ENCODE assay signal across 12 mouse cellular contexts in the genomic region with DNA sequence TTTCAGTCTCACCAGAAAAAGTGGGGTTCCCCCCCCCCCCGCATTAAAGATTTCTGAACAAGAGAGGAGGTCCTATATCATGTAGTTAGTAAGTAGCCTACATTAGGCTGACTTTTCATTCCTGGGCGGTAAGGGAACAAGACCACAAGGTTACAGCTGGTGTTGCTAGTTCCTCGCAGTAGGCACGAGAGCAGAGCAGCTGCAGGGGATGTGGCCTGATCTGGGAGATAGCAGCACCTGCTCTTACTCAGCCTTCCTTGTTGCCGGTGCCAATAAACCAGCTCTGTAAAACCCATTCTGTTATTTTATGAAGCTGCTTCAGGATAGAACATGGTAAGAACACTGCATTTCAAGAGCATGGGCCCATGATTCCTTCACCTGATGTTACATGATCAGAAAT. TPM values are rescaled to one million over a fixed set of nuclear protein-coding genes. Genes with fewer than 3 reads are reported as not detected.
DNase-seq lines count a peak whose midpoint lies in the region; ATAC-seq and TF ChIP-seq lines count a peak whose summit lies in the region.
"Had no signal": no experiment of that assay in that cellular context is flagged by ENCODE, and none has a peak within 500 bp of the region (broad histone marks: within the 10 kb centered on the region; RNA-seq: fewer than 3 reads in every experiment).

No protein-coding gene starts in this region.

- H3K79me2 ChIP-seq in C2C12 (ENCODE audit: control insufficient read depth, insufficient read depth) (no peaks in the 10 kb centered on the region), MEL (ENCODE audit: control insufficient read depth, insufficient read depth, low read length, poor library complexity) (no peaks in the 10 kb centered on the region)

- H3K4me1 ChIP-seq in MEL (ENCODE audit: control insufficient read depth in 1 of 2, insufficient read depth in 2 of 2, low read length in 2 of 2): peaks cover 14 to 22% of the 10 kb centered on the region in 2 experiments
- H3K4me1 ChIP-seq in stomach, embryonic 15.5 days: no peaks in the 10 kb centered on the region
- no peaks in the 10 kb centered on the region for H3K4me1 ChIP-seq in forebrain, postnatal 0 days (ENCODE audit: insufficient read depth)

- intact Hi-C loops in gastrocnemius, adult 2 months (cut with DNase I): no loop called here
- intact Hi-C loops in left cerebral cortex, postnatal 10 days (cut with DNase I): no loop called here

- TF ChIP-seq RAD21 in MEL (IDR thresholded peaks at IDR 0.05; ENCODE audit: low read depth, low read length): no peak

- H3K9me3 ChIP-seq in MEL (replicated peaks; ENCODE audit: insufficient read depth, low read length): no peaks in the 10 kb centered on the region
- no peaks in the 10 kb centered on the region for H3K9me3 ChIP-seq in stomach, embryonic 15.5 days
- H3K9me3 ChIP-seq in forebrain, postnatal 0 days (ENCODE audit: low read length): no peaks in the 10 kb centered on the region

- no peak for TF ChIP-seq POLR2A in MEL (IDR thresholded peaks at IDR 0.05; ENCODE audit: control insufficient read depth in 1 of 2, insufficient read depth in 1 of 2, low read depth in 1 of 2, low read length in 2 of 2, poor library complexity in 1 of 2)

- H3K4me2 ChIP-seq in stomach, embryonic 15.5 days: no peak overlapping the region
- no peak overlapping the region for H3K4me2 ChIP-seq in forebrain, postnatal 0 days (ENCODE audit: low read depth)
- H3K4me2 ChIP-seq: heart, embryonic 11.5 days had no signal

- no peaks in the 10 kb centered on the region for H3K36me3 ChIP-seq in C2C12 (ENCODE audit: control insufficient read depth, insufficient read depth)
- peaks cover 0 to 20% of the 10 kb centered on the region in 2 experiments; a peak in 2 of 4 replicates for H3K36me3 ChIP-seq in MEL (ENCODE audit: control insufficient read depth in 1 of 2, insufficient read depth in 2 of 2, low read length in 2 of 2)
- H3K36me3 ChIP-seq in stomach, embryonic 15.5 days: no peaks in the 10 kb centered on the region
- H3K36me3 ChIP-seq in forebrain, postnatal 0 days (ENCODE audit: insufficient read depth): no peaks in the 10 kb centered on the region

- H3ac ChIP-seq in C2C12 (ENCODE audit: control insufficient read depth, insufficient read length, low read depth): no peak overlapping the region

- peak overlapping the region; percentile 87 for H3K27ac ChIP-seq in MEL (ENCODE audit: control insufficient read depth, low read depth, low read length)
- H3K27ac ChIP-seq in stomach, embryonic 15.5 days: no peak overlapping the region
- H3K27ac ChIP-seq in gastrocnemius, adult 2 months: no peak overlapping the region
- H3K27ac ChIP-seq in forebrain, postnatal 0 days (ENCODE audit: low read depth, low read length): no peak overlapping the region

- DNase-seq in MEL (ENCODE audit: low read depth, low spot score) (peak; percentile 67), liver (peak; percentile 71)
- DNase-seq in gastrocnemius, adult 2 months: no peak
- no peak for DNase-seq in left cerebral cortex, postnatal 10 days (ENCODE audit: extremely low spot score in 1 of 2, low spot score in 2 of 2)
- DNase-seq in forebrain, postnatal 0 days: no peak
- no peak for DNase-seq in spleen, adult 12 weeks (ENCODE audit: low spot score)
- DNase-seq: cerebellum, postnatal 10 days; lung, postnatal 36 days; right cerebral cortex, postnatal 25 days had no signal

- H3K9ac ChIP-seq in MEL (ENCODE audit: control insufficient read depth, low read depth, low read length, poor library complexity, severe bottlenecking): peak overlapping the region; percentile 26
- H3K9ac ChIP-seq in stomach, embryonic 15.5 days: no peak overlapping the region
- no peak overlapping the region for H3K9ac ChIP-seq in forebrain, postnatal 0 days

- peak; percentile 72; the same call in 1 of the 2 replicates for ATAC-seq in stomach, embryonic 15.5 days (ENCODE audit: insufficient read depth, low FRiP score, low read depth)
- no peak for ATAC-seq in forebrain, postnatal 0 days

- WGBS in stomach, embryonic 15.5 days: 57% methylated on average over 5 of the region's 5 CpGs
- 82% methylated on average over 5 of the region's 5 CpGs for WGBS in forebrain, postnatal 0 days

- H3K4me3 ChIP-seq in C2C12 (ENCODE audit: insufficient read depth, poor library complexity, severe bottlenecking): no peak overlapping the region
- no peak overlapping the region for H3K4me3 ChIP-seq in MEL (ENCODE audit: control insufficient read depth in 1 of 2, insufficient read depth in 1 of 2, low read depth in 2 of 2, low read length in 2 of 2)
- no peak overlapping the region for H3K4me3 ChIP-seq in stomach, embryonic 15.5 days (replicated peaks)
- H3K4me3 ChIP-seq in gastrocnemius, adult 2 months: no peak overlapping the region
- H3K4me3 ChIP-seq in forebrain, postnatal 0 days (ENCODE audit: low read depth, low read length): no peak overlapping the region

- H3K79me3 ChIP-seq in C2C12 (ENCODE audit: low read depth): no peaks in the 10 kb centered on the region

- H3K27me3 ChIP-seq in C2C12 (ENCODE audit: control insufficient read depth, insufficient read depth, insufficient read length) (no peaks in the 10 kb centered on the region), MEL (ENCODE audit: control insufficient read depth in 1 of 2, insufficient read depth in 2 of 2, low read length in 2 of 2) (no peaks in the 10 kb centered on the region)
- no peaks in the 10 kb centered on the region for H3K27me3 ChIP-seq in stomach, embryonic 15.5 days (replicated peaks)
- no peaks in the 10 kb centered on the region for H3K27me3 ChIP-seq in forebrain, postnatal 0 days (ENCODE audit: insufficient read depth, low read length)

- TF ChIP-seq CTCF in C2C12 (IDR thresholded peaks at IDR 0.05; ENCODE audit: control insufficient read depth, insufficient read depth, insufficient read length) (no peak), MEL (IDR thresholded peaks at IDR 0.05 in 2 of 3, conservative IDR thresholded peaks at IDR 0.05 in 1 of 3; ENCODE audit: control insufficient read depth in 1 of 3, insufficient read depth in 1 of 3, low read depth in 2 of 3, low read length in 3 of 3, poor library complexity in 1 of 3, severe bottlenecking in 1 of 3) (no peak)
- no peak for TF ChIP-seq CTCF in gastrocnemius, adult 2 months (IDR thresholded peaks at IDR 0.05)
- TF ChIP-seq CTCF in forebrain, postnatal 0 days (IDR thresholded peaks at IDR 0.05; ENCODE audit: low read depth): no peak

- peak in 1 of 2 experiments; percentile 38; a peak in 1 of 4 replicates for TF ChIP-seq EP300 in MEL (IDR thresholded peaks at IDR 0.05; ENCODE audit: low read depth in 1 of 2, low read length in 2 of 2)

TF ChIP-seq in C2C12, 6 proteins besides CTCF, POLR2A, EP300 and RAD21:
- TF ChIP-seq CEBPB (IDR thresholded peaks at IDR 0.05; ENCODE audit: low read depth) (no peak), MYOD1 (IDR thresholded peaks at IDR 0.05; ENCODE audit: control insufficient read depth, insufficient read length, low read depth) (peak; percentile 95)

TF ChIP-seq in MEL, 35 proteins besides CTCF, POLR2A, EP300 and RAD21:
- TF ChIP-seq CHD2 (IDR thresholded peaks at IDR 0.05; ENCODE audit: low read length) (no peak), GATA1 (IDR thresholded peaks at IDR 0.05; ENCODE audit: low read depth, low read length) (peak; percentile 70), MYB (IDR thresholded peaks at IDR 0.05; ENCODE audit: low read depth, low read length) (no peak), ETS1 (IDR thresholded peaks at IDR 0.05; ENCODE audit: low read depth, low read length) (peak; percentile 89), ZMIZ1 (IDR thresholded peaks at IDR 0.05; ENCODE audit: low read depth, low read length) (no peak), CHD1 (IDR thresholded peaks at IDR 0.05; ENCODE audit: low read depth, low read length) (no peak), TAL1 (IDR thresholded peaks at IDR 0.05; ENCODE audit: low read length) (peak; percentile 44), SIN3A (IDR thresholded peaks at IDR 0.05; ENCODE audit: low read length) (no peak; the same call in 1 of the 2 replicates), TCF12 (IDR thresholded peaks at IDR 0.05; ENCODE audit: low read depth, low read length) (peak; percentile 88), ZC3H11A (IDR thresholded peaks at IDR 0.05; ENCODE audit: low read depth, low read length) (no peak), BHLHE40 (IDR thresholded peaks at IDR 0.05; ENCODE audit: borderline replicate concordance, low read depth, low read length) (peak; percentile 75; the same call in 1 of the 2 replicates), USF1 (IDR thresholded peaks at IDR 0.05; ENCODE audit: low read depth, low read length) (no peak), NRF1 (IDR thresholded peaks at IDR 0.05; ENCODE audit: insufficient read depth, low read depth, low read length, poor library complexity, severe bottlenecking) (no peak)
TF ChIP-seq in MEL: peak in this region for 5.

RNA-seq across cellular contexts. Expression of gene Cdk20, which starts 21.5 kb away (rescaled TPM):
- polyA plus RNA-seq in C2C12 (2012; fragmentation: generic; extraction: Trizol) (6.7 TPM), MEL (2012; ENCODE audit: insufficient read depth in 1 of 2, insufficient read length in 2 of 2, low read depth in 1 of 2, low replicate concordance in 2 of 2, missing spikeins in 1 of 2) (1 to 10 TPM in 1 of 2 experiments, not detected in 1; 9.3 TPM)
- total RNA-seq in MEL (2012; rRNA removed): 3.4 and 3.6 TPM in 2 replicates
- polyA plus RNA-seq in stomach, embryonic 15.5 days (2015; fragmentation: Nextera tagmentation; extraction: Ambion mirVana): 9.0 and 10.2 TPM in 2 replicates
- total RNA-seq in gastrocnemius, adult 2 months (2021): 1 to 10 TPM; 2.1 to 3.3 TPM
- total RNA-seq in left cerebral cortex, postnatal 10 days (2021): 10 to 100 TPM; 13.0 to 13.3 TPM
- 29.2 and 38.5 TPM in 2 replicates for total RNA-seq in forebrain, postnatal 0 days (2014; rRNA removed)
- 21.6 and 26.4 TPM in 2 replicates for polyA plus RNA-seq in forebrain, postnatal 0 days (2015; fragmentation: Nextera tagmentation; extraction: Ambion mirVana)

RNA-seq across cellular contexts. Expression of gene Ctsl, which starts 39.9 kb away (rescaled TPM):
- polyA plus RNA-seq in C2C12 (2012; fragmentation: generic; extraction: Trizol) (462 TPM), MEL (2012; ENCODE audit: insufficient read depth in 1 of 2, insufficient read length in 2 of 2, low read depth in 1 of 2, low replicate concordance in 2 of 2, missing spikeins in 1 of 2) (10 to 100 TPM in 1 of 2 experiments, not detected in 1; 39.2 TPM)
- 20.1 and 22.5 TPM in 2 replicates for total RNA-seq in MEL (2012; rRNA removed)
- 221 and 248 TPM in 2 replicates for polyA plus RNA-seq in stomach, embryonic 15.5 days (2015; fragmentation: Nextera tagmentation; extraction: Ambion mirVana)
- 100 to 1,000 TPM; 111 to 149 TPM for total RNA-seq in gastrocnemius, adult 2 months (2021)
- 100 to 1,000 TPM; 186 to 187 TPM for total RNA-seq in left cerebral cortex, postnatal 10 days (2021)
- total RNA-seq in forebrain, postnatal 0 days (2014; rRNA removed): 138 and 149 TPM in 2 replicates
- polyA plus RNA-seq in forebrain, postnatal 0 days (2015; fragmentation: Nextera tagmentation; extraction: Ambion mirVana): 161 and 182 TPM in 2 replicates

Comparison
In these comparisons a context has a peak if more than half of its experiments do, and no peak if none do; other contexts are left out.
1. DNase-seq: peak in MEL (single experiment) and liver (single experiment); none in gastrocnemius, adult 2 months (single experiment), left cerebral cortex, postnatal 10 days (0 of 2), forebrain, postnatal 0 days (single experiment) and spleen, adult 12 weeks (single experiment).